Mouse (Mus musculus): Measurements from ENCODE around the gene H2-Q6. TPM values are rescaled to one million over a fixed set of nuclear protein-coding genes. Genes with fewer than 3 reads are reported as not detected.
"Not testable (repeated sequence)": the region's sequence is repeated elsewhere in the genome, so short reads cannot be mapped to it uniquely, and the experiment has no call there.

The H2-Q6 gene
- polyA plus RNA-seq, 1 experiment from 2014 or later = 2.5 TPM

GRCm38 (mm10) chr17:35439295-35439747, 14.7 kb downstream of the H2-Q6 start:
- not testable (repeated sequence) for H3K9me3 ChIP-seq (ENCODE audit: control insufficient read depth, low read length); H3K36me3 ChIP-seq (ENCODE audit: control insufficient read depth, insufficient read depth, low read length); H3K4me1 ChIP-seq (ENCODE audit: control insufficient read depth, insufficient read depth, low read length); H3K27ac ChIP-seq (replicated peaks; ENCODE audit: low read depth, low read length); H3K27me3 ChIP-seq (ENCODE audit: control insufficient read depth, insufficient read depth, low read length)
- ATAC-seq (ENCODE audit: insufficient number of reproducible peaks, low FRiP score, low TSS enrichment, low read depth) (peak; percentile 61), DNase-seq (ENCODE audit: low spot score) (peak; percentile 68)
- Histone ChIP-seq H3K4me2 (ENCODE audit: low read depth, severe bottlenecking) (peak overlapping the region; percentile 69), H3K9ac (ENCODE audit: low read length) (peak overlapping the region; percentile 51), H3K4me3 (ENCODE audit: low read depth, low read length) (peak overlapping the region; percentile 52)
- under 1% methylated on average over 42 of the region's 48 CpGs for WGBS

GRCm38 (mm10) chr17:35439925-35440645, 15.4 kb downstream of the H2-Q6 start:
- not testable (repeated sequence) for ATAC-seq (ENCODE audit: insufficient number of reproducible peaks, low FRiP score, low TSS enrichment, low read depth); H3K36me3 ChIP-seq (ENCODE audit: control insufficient read depth, insufficient read depth, low read length); H3K9me3 ChIP-seq (ENCODE audit: control insufficient read depth, low read length); H3K27me3 ChIP-seq (ENCODE audit: control insufficient read depth, insufficient read depth, low read length); H3K4me2 ChIP-seq (ENCODE audit: low read depth, severe bottlenecking); H3K27ac ChIP-seq (replicated peaks; ENCODE audit: low read depth, low read length); H3K4me3 ChIP-seq (ENCODE audit: low read depth, low read length); H3K4me1 ChIP-seq (ENCODE audit: control insufficient read depth, insufficient read depth, low read length); H3K9ac ChIP-seq (ENCODE audit: low read length)
- DNase-seq (ENCODE audit: low spot score) = peak; percentile 40
- WGBS = 37% methylated on average over 25 of the region's 27 CpGs

- not testable (repeated sequence) for DNase-seq (ENCODE audit: low spot score); H3K36me3 ChIP-seq (ENCODE audit: control insufficient read depth, insufficient read depth, low read length); H3K4me1 ChIP-seq (ENCODE audit: control insufficient read depth, insufficient read depth, low read length); H3K27me3 ChIP-seq (ENCODE audit: control insufficient read depth, insufficient read depth, low read length); H3K27ac ChIP-seq (replicated peaks; ENCODE audit: low read depth, low read length); H3K4me2 ChIP-seq (ENCODE audit: low read depth, severe bottlenecking); H3K9ac ChIP-seq (ENCODE audit: low read length); H3K4me3 ChIP-seq (ENCODE audit: low read depth, low read length); H3K9me3 ChIP-seq (ENCODE audit: control insufficient read depth, low read length); ATAC-seq (ENCODE audit: insufficient number of reproducible peaks, low FRiP score, low TSS enrichment, low read depth)
- 90% methylated on average over 2 of the region's 2 CpGs for WGBS
Measured at GRCm38 (mm10) chr17:35442376-35442775, 17.7 kb downstream of the H2-Q6 start.

GRCm38 (mm10) chr17:35444510-35444909, 19.9 kb downstream of the H2-Q6 start:
- ATAC-seq (ENCODE audit: insufficient number of reproducible peaks, low FRiP score, low TSS enrichment, low read depth); H3K27ac ChIP-seq (replicated peaks; ENCODE audit: low read depth, low read length); H3K4me2 ChIP-seq (ENCODE audit: low read depth, severe bottlenecking); H3K4me3 ChIP-seq (ENCODE audit: low read depth, low read length); H3K36me3 ChIP-seq (ENCODE audit: control insufficient read depth, insufficient read depth, low read length); H3K9ac ChIP-seq (ENCODE audit: low read length); H3K27me3 ChIP-seq (ENCODE audit: control insufficient read depth, insufficient read depth, low read length); H3K9me3 ChIP-seq (ENCODE audit: control insufficient read depth, low read length); DNase-seq (ENCODE audit: low spot score); H3K4me1 ChIP-seq (ENCODE audit: control insufficient read depth, insufficient read depth, low read length): not testable (repeated sequence)
- WGBS = 84% methylated on average over 2 of the region's 2 CpGs

- not testable (repeated sequence) for H3K27ac ChIP-seq (replicated peaks; ENCODE audit: low read depth, low read length); H3K9me3 ChIP-seq (ENCODE audit: control insufficient read depth, low read length); H3K9ac ChIP-seq (ENCODE audit: low read length); H3K36me3 ChIP-seq (ENCODE audit: control insufficient read depth, insufficient read depth, low read length); H3K4me1 ChIP-seq (ENCODE audit: control insufficient read depth, insufficient read depth, low read length); ATAC-seq (ENCODE audit: insufficient number of reproducible peaks, low FRiP score, low TSS enrichment, low read depth); DNase-seq (ENCODE audit: low spot score); H3K4me2 ChIP-seq (ENCODE audit: low read depth, severe bottlenecking); H3K27me3 ChIP-seq (ENCODE audit: control insufficient read depth, insufficient read depth, low read length); H3K4me3 ChIP-seq (ENCODE audit: low read depth, low read length)
- no CpG with 5 or more reads among the region's 1 CpGs for WGBS
Measured at GRCm38 (mm10) chr17:35458247-35458646, 33.6 kb downstream of the H2-Q6 start.

GRCm38 (mm10) chr17:35460513-35461341, 36.1 kb downstream of the H2-Q6 start:
- H3K27ac ChIP-seq (replicated peaks; ENCODE audit: low read depth, low read length); H3K36me3 ChIP-seq (ENCODE audit: control insufficient read depth, insufficient read depth, low read length); DNase-seq (ENCODE audit: low spot score); H3K4me3 ChIP-seq (ENCODE audit: low read depth, low read length); ATAC-seq (ENCODE audit: insufficient number of reproducible peaks, low FRiP score, low TSS enrichment, low read depth); H3K4me1 ChIP-seq (ENCODE audit: control insufficient read depth, insufficient read depth, low read length); H3K9ac ChIP-seq (ENCODE audit: low read length); H3K4me2 ChIP-seq (ENCODE audit: low read depth, severe bottlenecking); H3K9me3 ChIP-seq (ENCODE audit: control insufficient read depth, low read length); H3K27me3 ChIP-seq (ENCODE audit: control insufficient read depth, insufficient read depth, low read length): not testable (repeated sequence)
- 58% methylated on average over 3 of the region's 9 CpGs for WGBS

GRCm38 (mm10) chr17:35465651-35466050, 41.0 kb downstream of the H2-Q6 start:
- not testable (repeated sequence) for H3K4me3 ChIP-seq (ENCODE audit: low read depth, low read length); H3K36me3 ChIP-seq (ENCODE audit: control insufficient read depth, insufficient read depth, low read length); ATAC-seq (ENCODE audit: insufficient number of reproducible peaks, low FRiP score, low TSS enrichment, low read depth); H3K27ac ChIP-seq (replicated peaks; ENCODE audit: low read depth, low read length); H3K4me1 ChIP-seq (ENCODE audit: control insufficient read depth, insufficient read depth, low read length); H3K4me2 ChIP-seq (ENCODE audit: low read depth, severe bottlenecking); H3K9ac ChIP-seq (ENCODE audit: low read length); H3K9me3 ChIP-seq (ENCODE audit: control insufficient read depth, low read length)
- DNase-seq (ENCODE audit: low spot score) = peak; percentile 81
- 4% methylated on average over 8 of the region's 8 CpGs for WGBS
- peaks cover 19% of the 10 kb centered on the region for H3K27me3 ChIP-seq (ENCODE audit: control insufficient read depth, insufficient read depth, low read length)

- ATAC-seq (ENCODE audit: insufficient number of reproducible peaks, low FRiP score, low TSS enrichment, low read depth); H3K4me1 ChIP-seq (ENCODE audit: control insufficient read depth, insufficient read depth, low read length); H3K9me3 ChIP-seq (ENCODE audit: control insufficient read depth, low read length); H3K4me3 ChIP-seq (ENCODE audit: low read depth, low read length); H3K27ac ChIP-seq (replicated peaks; ENCODE audit: low read depth, low read length); H3K36me3 ChIP-seq (ENCODE audit: control insufficient read depth, insufficient read depth, low read length); DNase-seq (ENCODE audit: low spot score); H3K4me2 ChIP-seq (ENCODE audit: low read depth, severe bottlenecking); H3K9ac ChIP-seq (ENCODE audit: low read length): not testable (repeated sequence)
- WGBS = 65% methylated on average over 3 of the region's 3 CpGs
- peaks cover 22% of the 10 kb centered on the region for H3K27me3 ChIP-seq (ENCODE audit: control insufficient read depth, insufficient read depth, low read length)
Measured at GRCm38 (mm10) chr17:35468936-35469335, 44.3 kb downstream of the H2-Q6 start.

Data from limb, embryonic 11.5 days (tissue).